Mouse (Mus musculus) stomach, postnatal 0 days (tissue): ENCODE measurements at regions not wholly inside any gene's neighbourhood (a gene's known extent, or its start where the extent isn't known, plus 50 kb on each side); places are given as distances from the start of the nearest gene placed in this dataset.

ENCODE experiments used
- ATAC-seq: fragments of 200-750 bp; cut with Nextera tagmentation; 2 replicates; pipeline ENCODE4 v1.8.0; 2017; ENCODE audit not compliant: low FRiP score, low TSS enrichment
- DNase-seq: peaks from one replicate; pipeline ENCODE4 v3.0.0-alpha.2; 2016; ENCODE audit warnings: low spot score
- H3K27ac ChIP-seq: fragments of 300-500 bp; sonication (generic); replicated peaks from 2 replicates; pipeline ENCODE4 v1.5.1; 2014; ENCODE audit warnings: mild to moderate bottlenecking, control low read depth
- H3K27me3 ChIP-seq: fragments of 300-500 bp; sonication (generic); 2 replicates; pipeline ENCODE4 v1.6.1; 2014; ENCODE audit warnings: low read length; ENCODE audit not compliant: control insufficient read depth, insufficient read depth
- H3K36me3 ChIP-seq: fragments of 300-500 bp; sonication (generic); 2 replicates; pipeline ENCODE4 v1.6.1; 2014; ENCODE audit warnings: low read length, mixed read lengths; ENCODE audit not compliant: control insufficient read depth, insufficient read depth
- H3K4me1 ChIP-seq: fragments of 300-500 bp; sonication (generic); replicated peaks from 2 replicates; pipeline ENCODE4 v1.6.1; 2014; ENCODE audit warnings: antibody characterized with exemption; ENCODE audit not compliant: control insufficient read depth, insufficient read depth
- H3K4me2 ChIP-seq: fragments of 300-500 bp; sonication (generic); replicated peaks from 2 replicates; pipeline ENCODE4 v1.6.1; 2014; ENCODE audit warnings: low read depth, mild to moderate bottlenecking, control low read depth, moderate library complexity
- H3K4me3 ChIP-seq: fragments of 300-500 bp; sonication (generic); 2 replicates; pipeline ENCODE4 v1.5.1; 2014; ENCODE audit warnings: low read depth, low read length, control low read depth
- H3K9ac ChIP-seq: fragments of 300-500 bp; sonication (generic); 2 replicates; pipeline ENCODE4 v1.6.1; 2014; ENCODE audit warnings: mild to moderate bottlenecking, low read length, control low read depth, mixed read lengths
- H3K9me3 ChIP-seq: fragments of 300-500 bp; sonication (generic); 2 replicates; pipeline ENCODE4 v1.6.1; 2016; ENCODE audit warnings: low read length; ENCODE audit not compliant: control insufficient read depth
- CTCF ChIP-seq: IDR thresholded peaks from 2 replicates; pipeline ENCODE4 v1.5.1; 2016; ENCODE audit warnings: antibody characterized with exemption, low read depth, mild to moderate bottlenecking, moderate library complexity
- EP300 ChIP-seq: optimal IDR thresholded peaks from 2 replicates; pipeline ENCODE3; 2016; ENCODE audit warnings: antibody characterized with exemption
- WGBS: fragments of 180-500 bp; shearing (Covaris S2); extraction: QIAGEN DNeasy Blood & Tissue Kit; methylation state at CpG from one replicate; pipeline ENCODE4 v1.1.7; 2014; 5-methylcytosine and 5-hydroxymethylcytosine counted together

- no peaks in the 10 kb centered on the region for H3K4me1 ChIP-seq
- no peak overlapping the region for H3K4me2 ChIP-seq
- H3K4me3 ChIP-seq: no peak overlapping the region
- H3K36me3 ChIP-seq: no peaks in the 10 kb centered on the region
- no peak overlapping the region for H3K9ac ChIP-seq
- H3K27ac ChIP-seq: no peak overlapping the region
- WGBS: 81% methylated on average over 7 of the region's 7 CpGs
- DNase-seq (no peak), ATAC-seq (no peak)
- TF ChIP-seq CTCF: no peak
- TF ChIP-seq EP300: no peak
- H3K9me3 ChIP-seq: no peaks in the 10 kb centered on the region
- H3K27me3 ChIP-seq: no peaks in the 10 kb centered on the region
Observed at GRCm38 (mm10) chr2:93113929-93114328, 68.0 kb upstream of the Prdm11 start.

GRCm38 (mm10) chr2:93112320-93112719 lies 66.4 kb upstream of the Prdm11 start:
- TF ChIP-seq CTCF (no peak), EP300 (no peak)
- 22% methylated on average over 7 of the region's 7 CpGs for WGBS
- no peak overlapping the region for H3K27ac ChIP-seq
- DNase-seq: peak; percentile 45
- no peak overlapping the region for H3K4me3 ChIP-seq
- H3K9me3 ChIP-seq: no peaks in the 10 kb centered on the region
- no peak overlapping the region for H3K9ac ChIP-seq
- no peak overlapping the region for H3K4me2 ChIP-seq
- H3K36me3 ChIP-seq: no peaks in the 10 kb centered on the region
- H3K4me1 ChIP-seq: no peaks in the 10 kb centered on the region
- H3K27me3 ChIP-seq: no peaks in the 10 kb centered on the region
- peak; percentile 67 for ATAC-seq

GRCm38 (mm10) chr2:93110898-93111297 lies 64.9 kb upstream of the Prdm11 start:
- Histone ChIP-seq H3K27me3 (no peaks in the 10 kb centered on the region), H3K4me1 (no peaks in the 10 kb centered on the region), H3K9me3 (no peaks in the 10 kb centered on the region), H3K9ac (no peak overlapping the region), H3K27ac (no peak overlapping the region), H3K36me3 (no peaks in the 10 kb centered on the region), H3K4me2 (no peak overlapping the region), H3K4me3 (no peak overlapping the region)
- no peak for DNase-seq
- TF ChIP-seq CTCF: no peak
- no peak for TF ChIP-seq EP300
- 81% methylated on average over 5 of the region's 5 CpGs for WGBS
- ATAC-seq: no peak

- ATAC-seq (peak; percentile 26; the same call in 1 of the 2 replicates), DNase-seq (no peak)
- 55% methylated on average over 6 of the region's 6 CpGs for whole genome bisulfite sequencing
- no peak overlapping the region for H3K4me2 ChIP-seq
- no peak overlapping the region for H3K9ac ChIP-seq
- H3K36me3 ChIP-seq: no peaks in the 10 kb centered on the region
- no peaks in the 10 kb centered on the region for H3K27me3 ChIP-seq
- H3K4me3 ChIP-seq: no peak overlapping the region
- no peaks in the 10 kb centered on the region for H3K4me1 ChIP-seq
- no peak overlapping the region for H3K27ac ChIP-seq
- TF ChIP-seq EP300 (no peak), CTCF (no peak)
- H3K9me3 ChIP-seq: no peaks in the 10 kb centered on the region
Observed at GRCm38 (mm10) chr2:93106581-93106980, 60.6 kb upstream of the Prdm11 start.

- no peaks in the 10 kb centered on the region for H3K4me1 ChIP-seq
- no peak overlapping the region for H3K4me3 ChIP-seq
- H3K9ac ChIP-seq: no peak overlapping the region
- ATAC-seq (no peak), DNase-seq (no peak)
- no peaks in the 10 kb centered on the region for H3K27me3 ChIP-seq
- no peak overlapping the region for H3K4me2 ChIP-seq
- TF ChIP-seq CTCF: no peak
- no peak for TF ChIP-seq EP300
- 87% methylated on average over 8 of the region's 8 CpGs for WGBS
- H3K9me3 ChIP-seq: no peaks in the 10 kb centered on the region
- no peak overlapping the region for H3K27ac ChIP-seq
- no peaks in the 10 kb centered on the region for H3K36me3 ChIP-seq
Observed at GRCm38 (mm10) chr2:93101991-93102390, 56.0 kb upstream of the Prdm11 start.

GRCm38 (mm10) chr2:93099780-93100179 lies 53.8 kb upstream of the Prdm11 start:
- no peaks in the 10 kb centered on the region for H3K36me3 ChIP-seq
- no peak overlapping the region for H3K4me2 ChIP-seq
- no peak overlapping the region for H3K4me3 ChIP-seq
- no peak overlapping the region for H3K27ac ChIP-seq
- no peaks in the 10 kb centered on the region for H3K9me3 ChIP-seq
- ATAC-seq (no peak), DNase-seq (no peak)
- 41% methylated on average over 3 of the region's 3 CpGs for WGBS
- H3K9ac ChIP-seq: no peak overlapping the region
- TF ChIP-seq CTCF: no peak
- TF ChIP-seq EP300: no peak
- no peaks in the 10 kb centered on the region for H3K27me3 ChIP-seq
- H3K4me1 ChIP-seq: no peaks in the 10 kb centered on the region
